Mouse (Mus musculus): ENCODE data around the gene Tgfbr1. TPM values are rescaled to one million over a fixed set of nuclear protein-coding genes. Genes with fewer than 3 reads are reported as not detected.

Gene Tgfbr1
- polyA plus RNA-seq, 1 experiment = 1.7 TPM

GRCm38 (mm10) chr4:47432766-47433165 is 79.7 kb downstream of the Tgfbr1 start:
- TF ChIP-seq GATA1 (IDR thresholded peaks at IDR 0.05; ENCODE audit: low read length) = no peak

GRCm38 (mm10) chr4:47435131-47435530 is 82.1 kb downstream of the Tgfbr1 start:
- no peak for TF ChIP-seq GATA1 (IDR thresholded peaks at IDR 0.05; ENCODE audit: low read length)

GRCm38 (mm10) chr4:47435566-47436360 is 82.7 kb downstream of the Tgfbr1 start:
- TF ChIP-seq GATA1 (IDR thresholded peaks at IDR 0.05; ENCODE audit: low read length) = no peak

- no peak for TF ChIP-seq GATA1 (IDR thresholded peaks at IDR 0.05; ENCODE audit: low read length)
These were observed 84.6 kb downstream of the Tgfbr1 start for GRCm38 (mm10) chr4:47437365-47438340.

GRCm38 (mm10) chr4:47438956-47439355 is 85.9 kb downstream of the Tgfbr1 start:
- TF ChIP-seq GATA1 (IDR thresholded peaks at IDR 0.05; ENCODE audit: low read length) = no peak

GRCm38 (mm10) chr4:47440951-47441350 is 87.9 kb downstream of the Tgfbr1 start:
- no peak for TF ChIP-seq GATA1 (IDR thresholded peaks at IDR 0.05; ENCODE audit: low read length)

- TF ChIP-seq GATA1 (IDR thresholded peaks at IDR 0.05; ENCODE audit: low read length) = no peak
These were observed 95.5 kb downstream of the Tgfbr1 start for GRCm38 (mm10) chr4:47448526-47448925.

- no peak for TF ChIP-seq GATA1 (IDR thresholded peaks at IDR 0.05; ENCODE audit: low read length)
These were observed 96.1 kb downstream of the Tgfbr1 start for GRCm38 (mm10) chr4:47449116-47449515.

GRCm38 (mm10) chr4:47449586-47450522 is 96.8 kb downstream of the Tgfbr1 start:
- no peak for TF ChIP-seq GATA1 (IDR thresholded peaks at IDR 0.05; ENCODE audit: low read length)

Other genes with a start within 250 kb of the Tgfbr1 start
- gene Col15a1, start 145.1 kb upstream of the Tgfbr1 start, polyA plus RNA-seq (2012) = not detected in 2 replicates
- 6.5 and 12.4 TPM in 2 replicates for gene Alg2, start 121.1 kb downstream of the Tgfbr1 start, polyA plus RNA-seq (2012)
- gene Sec61b, start 121.4 kb downstream of the Tgfbr1 start, polyA plus RNA-seq (2012) = 138 and 206 TPM in 2 replicates